Mouse (Mus musculus) spleen, postnatal 36 days (tissue): ENCODE data around the gene Hdac4.

Source experiments
- DNase-seq, 2 experiments: peaks; one replicate each; pipeline ENCODE4 v3.0.0; 2022; ENCODE audit warnings: low spot score in 2 of 2, mixed read lengths in 1 of 2

Gene Hdac4

DNA sequence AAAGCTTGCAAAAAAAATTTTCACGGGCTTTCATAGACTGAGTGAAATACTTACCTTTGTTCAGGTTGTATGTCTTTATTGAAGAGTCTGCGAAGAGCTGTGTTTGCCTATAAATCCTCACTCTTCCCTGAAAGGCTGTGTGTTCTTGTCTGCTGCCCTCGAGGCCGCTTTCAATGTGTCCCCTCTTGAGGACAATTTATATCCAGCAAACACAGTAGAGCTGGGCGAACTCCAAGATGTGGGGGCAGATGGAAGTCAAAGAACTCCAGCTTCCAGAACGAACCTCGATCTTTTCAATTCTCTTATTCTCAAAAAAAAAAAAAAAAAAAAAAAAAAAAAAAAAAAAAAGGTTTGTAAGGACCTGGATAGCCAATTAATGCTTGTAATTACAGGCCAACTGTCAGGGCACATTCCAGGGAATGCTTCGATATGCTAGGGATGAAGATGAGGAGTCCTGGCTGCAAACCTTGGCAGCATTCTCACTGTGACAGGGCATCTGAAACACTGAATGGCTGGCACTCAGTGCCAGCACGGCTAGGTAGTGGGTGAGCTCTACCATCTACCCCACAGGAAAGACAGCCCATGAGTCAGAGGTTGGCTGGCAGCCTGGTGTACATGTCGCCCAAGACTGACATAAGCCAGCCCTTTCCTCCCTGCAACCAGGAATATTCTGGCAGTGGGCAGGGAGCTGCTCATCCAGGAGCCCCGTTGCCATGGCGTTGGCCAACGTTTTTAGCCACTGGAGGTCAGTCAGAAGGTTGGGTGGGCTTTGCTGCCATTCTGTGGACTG is at the start of gene Hdac4:
Gene Hdac4 (minus strand): TSS at position 340 of the 790 bp plus-strand sequence.
- DNase-seq, result no peak

DNA sequence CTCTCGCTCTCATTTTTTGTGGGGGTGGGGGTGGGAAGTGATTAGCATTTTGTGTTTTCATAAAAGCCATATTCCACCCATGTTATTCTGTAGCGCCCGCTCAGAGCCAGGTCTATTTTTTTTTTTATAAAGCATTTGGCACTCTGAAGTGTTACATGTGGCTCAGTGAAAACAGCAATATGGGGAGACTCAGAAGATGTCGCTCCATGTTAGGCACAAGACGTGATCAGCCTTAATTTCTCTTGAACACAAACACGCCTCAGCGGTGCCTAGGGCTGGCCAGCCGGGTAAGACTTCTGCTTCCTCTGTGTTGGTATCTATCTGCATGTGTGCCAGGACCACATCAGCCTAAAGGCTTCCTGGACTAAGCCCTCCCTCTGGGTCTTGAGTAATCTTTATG is 48.0 kb upstream of the Hdac4 start:
- DNase-seq, result no peak

DNA sequence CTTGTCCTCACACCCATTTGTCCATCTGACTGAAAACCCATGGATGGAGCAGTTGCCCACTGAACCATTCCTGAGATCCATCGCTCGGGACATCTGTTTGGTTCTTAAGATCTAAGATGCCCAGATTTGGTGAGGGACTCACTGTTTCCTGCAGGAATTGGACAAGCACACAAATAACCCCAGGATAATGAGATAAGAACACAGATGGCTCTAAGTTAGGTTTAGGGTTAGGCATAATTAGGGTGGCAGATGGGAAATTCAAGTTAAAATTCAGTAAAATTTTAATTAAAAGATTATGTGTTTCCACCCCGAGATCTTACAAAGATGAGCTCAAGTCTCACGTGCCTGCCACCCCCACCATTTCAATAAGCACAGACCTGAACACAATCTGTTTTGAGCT is 44.6 kb upstream of the Hdac4 start:
- DNase-seq, result no peak

DNA sequence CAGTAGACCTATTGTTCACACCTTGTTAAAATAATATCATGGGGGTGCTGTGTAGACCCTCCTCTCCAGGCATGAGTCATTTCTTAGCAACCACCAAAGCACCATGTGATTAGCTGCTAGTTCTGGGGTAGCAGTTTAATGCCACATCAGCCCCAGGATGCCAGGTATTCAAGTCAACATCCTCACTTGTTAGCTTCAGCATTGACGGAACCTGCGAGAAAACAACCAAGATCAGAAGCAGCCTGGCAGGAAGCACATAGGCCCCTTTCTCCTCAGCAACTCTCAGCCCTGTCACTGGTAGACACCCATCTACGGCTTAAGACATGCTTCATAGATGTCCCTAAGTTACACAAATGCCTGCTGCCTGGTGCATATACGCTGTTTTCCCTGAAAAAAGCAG is 40.1 kb upstream of the Hdac4 start:
- DNase-seq, result no peak

DNA sequence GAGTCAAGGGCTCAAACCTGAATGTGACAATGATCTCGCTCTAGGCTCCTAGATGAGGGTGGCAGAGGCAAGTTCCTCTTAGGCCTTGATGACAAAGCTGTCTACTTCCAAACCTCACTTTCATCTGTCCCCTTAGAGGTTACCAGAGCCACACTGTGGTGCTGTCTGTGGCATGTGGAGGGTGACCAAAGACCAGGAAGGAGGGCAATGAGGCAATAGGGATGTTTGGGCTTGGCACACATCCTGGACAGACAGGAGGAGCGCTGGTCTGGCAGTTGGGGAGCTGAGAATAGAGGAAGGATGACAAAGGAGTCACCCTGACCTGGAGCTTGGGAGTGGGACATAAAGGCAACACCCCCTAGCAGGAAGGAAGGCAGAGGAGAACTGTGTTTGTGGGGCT is 29.8 kb upstream of the Hdac4 start:
- no peak for DNase-seq

DNA sequence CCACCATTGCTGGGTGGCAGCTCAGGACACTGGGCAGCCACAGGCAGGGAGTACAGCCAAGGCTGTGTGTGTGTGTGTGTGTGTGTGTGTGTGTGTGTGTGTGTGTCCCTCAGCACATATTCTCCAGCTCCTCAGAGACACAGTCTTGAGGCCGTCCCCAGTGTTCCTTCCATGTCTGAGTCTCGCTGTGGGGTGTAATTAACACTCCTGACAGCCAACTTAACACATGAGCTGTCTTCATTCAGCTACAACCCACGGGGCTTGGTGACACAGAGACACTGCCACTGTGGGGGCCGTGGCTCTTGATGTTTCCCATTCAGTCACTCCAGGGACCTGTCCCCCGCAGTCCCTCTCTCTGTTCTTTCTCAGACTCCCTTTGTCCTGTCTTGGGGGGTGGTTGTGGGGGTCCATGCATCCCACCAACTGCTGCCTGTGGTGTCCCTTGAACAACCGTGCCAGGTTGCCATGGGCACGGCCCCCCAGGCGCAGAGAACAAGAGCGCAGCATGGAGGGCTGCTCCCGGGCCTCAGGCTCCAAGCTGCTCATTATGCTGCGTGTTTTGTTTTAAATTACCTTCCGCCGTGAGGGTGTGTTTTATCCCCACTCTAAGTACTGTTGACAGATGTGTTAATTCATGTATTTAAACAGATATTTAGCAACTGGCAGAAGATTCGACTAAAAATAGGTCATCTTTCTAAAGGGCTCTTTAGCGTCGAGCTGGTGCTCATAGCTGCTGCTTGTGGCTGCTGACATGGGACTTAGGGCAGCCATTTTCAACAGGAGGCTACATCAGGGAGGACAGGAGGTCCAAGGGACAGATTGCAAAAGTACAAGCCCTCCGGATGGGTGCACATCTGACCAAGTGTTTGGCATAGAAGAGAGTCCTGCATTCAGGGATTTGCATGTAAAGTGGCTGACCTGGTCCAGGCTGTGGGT is 28.7 kb upstream of the Hdac4 start:
- DNase-seq, result no peak

DNA sequence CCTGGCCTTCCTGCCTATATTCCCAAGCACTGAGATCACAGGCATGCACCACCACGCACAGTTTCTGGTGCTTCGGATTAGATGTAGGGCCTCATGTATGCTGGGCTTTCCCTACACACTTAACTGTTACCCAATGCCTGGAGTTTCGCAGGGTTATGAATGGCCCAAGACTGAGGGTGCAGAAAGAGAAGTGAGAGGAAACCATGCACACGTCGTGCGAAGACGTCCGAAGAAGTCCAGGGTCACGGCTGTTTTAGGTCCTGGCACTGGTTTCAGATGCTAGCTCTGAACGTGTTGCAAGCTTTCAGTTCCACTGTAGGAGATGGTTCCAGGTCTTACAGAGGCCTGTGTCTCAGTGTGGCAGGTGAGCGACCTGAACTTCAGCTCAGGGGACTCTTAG is 21.2 kb upstream of the Hdac4 start:
- peak in 1 of 2 experiments; percentile 31 for DNase-seq

DNA sequence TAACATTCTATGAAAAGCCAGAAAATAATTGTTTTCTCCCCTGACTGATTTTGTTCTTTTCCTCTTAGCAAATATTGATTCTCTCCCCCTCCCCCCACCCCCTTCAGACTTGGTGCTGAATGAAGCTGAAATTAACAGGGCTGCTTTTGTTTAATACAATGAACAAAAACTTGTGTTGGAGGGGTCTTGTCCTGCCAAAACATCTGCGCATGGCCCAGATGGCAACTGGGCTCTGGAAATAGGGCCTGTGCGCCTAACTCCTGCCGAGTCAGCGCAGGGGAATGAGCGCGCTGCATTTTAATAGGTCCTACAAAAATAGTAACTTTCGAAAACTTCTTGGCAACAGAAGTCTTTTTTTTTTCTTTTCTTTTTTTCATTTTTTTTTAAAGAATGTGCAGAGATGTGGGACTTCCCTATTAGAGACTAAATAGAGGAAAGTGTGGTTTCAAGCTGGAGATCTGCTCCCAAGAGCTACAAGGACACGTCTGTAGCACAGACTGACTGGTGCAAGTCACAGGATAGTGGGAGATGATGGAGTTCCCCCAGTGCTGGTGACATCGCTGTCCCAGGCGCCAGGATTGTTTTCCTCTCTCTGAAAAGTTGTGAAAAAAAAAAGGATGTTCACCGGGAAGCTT is 20.6 kb upstream of the Hdac4 start:
- DNase-seq, result no peak

DNA sequence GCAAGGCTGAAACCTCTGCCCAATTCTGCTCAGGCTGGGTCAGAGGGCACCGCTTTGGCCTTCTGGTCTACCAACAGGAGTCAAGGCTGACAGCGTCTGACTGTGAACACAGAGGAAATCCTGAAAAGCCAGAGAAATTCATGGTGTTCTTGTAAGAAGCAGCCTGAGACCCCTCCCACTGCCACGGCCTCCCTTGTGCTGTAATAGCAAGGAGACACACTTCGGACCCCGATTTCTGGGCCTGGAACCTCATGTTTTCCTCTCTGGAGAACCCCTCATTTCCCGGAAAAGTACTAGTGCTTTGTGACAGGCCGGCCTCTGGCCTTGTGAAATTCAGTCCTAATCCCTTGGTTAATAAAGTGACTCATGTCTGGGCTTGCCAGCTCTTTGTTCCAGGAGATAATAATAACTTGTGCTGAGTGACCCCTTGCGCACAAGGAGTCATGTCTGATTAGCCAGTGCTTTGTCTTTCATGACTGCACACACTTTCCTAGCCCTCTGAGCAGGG is 19.7 kb upstream of the Hdac4 start:
- DNase-seq, result no peak

DNA sequence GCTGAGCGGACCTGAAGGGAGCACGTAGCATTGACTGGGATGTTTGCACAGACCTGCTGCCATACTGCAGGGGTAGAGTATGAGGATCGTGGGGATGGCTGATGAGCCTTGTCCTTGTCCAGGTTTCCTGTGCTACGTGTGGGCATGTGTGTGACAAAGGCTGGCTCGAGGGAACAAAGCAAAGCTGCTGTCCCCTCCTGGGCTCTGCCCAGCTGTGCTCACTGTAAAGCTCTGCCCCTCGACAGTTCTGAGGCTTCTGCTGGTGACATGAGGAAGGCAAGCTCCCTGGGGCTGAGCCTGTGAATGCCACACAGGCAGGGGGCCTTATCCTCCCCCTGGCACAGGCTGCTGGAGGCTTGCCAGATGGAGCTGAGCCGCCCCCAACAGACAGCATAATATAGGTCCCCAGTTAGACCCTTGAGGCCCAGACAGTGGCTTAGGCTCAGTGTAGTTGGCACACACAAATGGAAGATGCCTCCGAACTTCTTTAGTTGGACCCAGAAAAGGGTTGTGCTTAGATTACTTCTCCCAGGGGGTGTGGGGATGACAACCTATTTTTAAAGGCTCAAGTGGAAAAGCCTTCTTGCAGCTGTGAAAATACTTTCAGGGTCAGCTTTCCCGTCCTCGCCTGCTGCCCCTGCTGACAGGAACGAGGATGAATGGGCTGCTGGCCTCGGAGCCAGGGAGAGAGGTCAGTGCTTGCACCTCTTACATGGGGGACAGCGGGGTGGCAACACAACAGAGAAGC is 16.7 kb upstream of the Hdac4 start:
- DNase-seq, result no peak

DNA sequence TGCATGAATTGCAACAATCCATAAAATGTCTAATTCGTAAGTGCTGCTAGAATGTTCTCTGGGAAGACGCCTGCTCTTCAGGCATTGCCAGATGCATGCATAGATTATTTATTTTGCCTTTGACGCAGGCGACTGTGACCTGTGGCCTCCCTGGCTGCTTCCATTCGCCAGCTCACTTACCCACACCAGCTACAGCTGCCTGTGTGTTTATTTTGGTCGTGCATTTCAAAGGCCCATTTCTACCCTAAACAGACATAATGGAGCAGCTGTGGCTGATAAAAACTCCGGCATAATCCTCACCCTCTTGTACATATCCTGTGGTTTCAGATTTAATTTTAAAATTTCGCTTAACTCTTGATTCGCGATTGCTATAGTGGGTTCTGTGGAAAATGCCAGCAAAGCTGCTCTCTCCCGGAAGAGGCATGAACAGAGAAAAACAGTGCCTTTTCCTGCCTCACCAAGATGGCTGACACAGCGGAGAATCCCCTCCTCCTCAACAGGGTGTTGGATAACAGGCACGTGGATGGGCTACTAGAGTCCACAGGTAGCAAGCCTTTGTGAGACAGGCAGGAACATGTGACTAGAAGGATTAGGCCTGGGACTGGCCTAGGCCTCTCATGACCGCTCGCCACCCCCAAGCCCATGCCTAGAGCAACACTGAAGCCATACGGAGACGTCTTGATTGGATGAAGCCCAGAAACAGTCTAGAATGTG is 7.3 kb upstream of the Hdac4 start:
- DNase-seq, result no peak

DNA sequence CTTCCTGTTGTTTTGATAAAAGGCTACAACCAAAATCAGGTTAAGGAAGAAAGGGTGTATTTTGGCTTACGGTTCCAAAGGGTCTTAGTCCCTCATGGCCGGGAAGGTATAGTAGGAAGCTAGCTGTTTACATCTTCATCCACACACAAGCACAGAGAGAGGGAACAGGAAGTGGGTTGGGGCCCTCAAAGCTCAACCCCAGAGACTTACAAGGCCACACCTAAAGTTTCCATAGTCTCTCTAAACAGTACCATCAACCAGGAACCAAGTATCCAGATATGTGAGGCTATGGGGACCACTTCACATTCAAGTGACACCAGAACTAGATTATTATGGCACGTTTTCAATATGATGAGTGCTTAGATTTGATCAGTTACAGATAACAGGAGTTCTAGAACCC is 5.0 kb downstream of the Hdac4 start:
- DNase-seq, result no peak

DNA sequence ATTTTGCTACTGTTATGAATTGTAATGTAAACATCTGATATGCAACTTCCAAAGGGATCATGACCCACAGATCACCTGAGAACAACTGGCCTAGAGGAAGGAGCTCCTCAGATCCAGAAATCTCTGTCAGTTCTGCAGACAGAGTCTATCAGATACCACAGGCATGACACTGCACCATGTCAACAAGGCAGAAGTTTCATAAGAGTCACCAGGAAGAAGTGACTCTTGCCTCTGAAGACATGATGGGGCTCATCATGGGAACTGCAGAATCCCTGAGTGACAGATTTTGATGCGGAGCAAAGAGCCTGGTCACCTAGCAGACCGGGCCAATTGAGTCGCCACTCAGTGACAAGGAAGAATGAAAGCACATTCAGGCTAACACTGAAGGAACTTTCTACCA is 8.4 kb downstream of the Hdac4 start:
- DNase-seq, result no peak

DNA sequence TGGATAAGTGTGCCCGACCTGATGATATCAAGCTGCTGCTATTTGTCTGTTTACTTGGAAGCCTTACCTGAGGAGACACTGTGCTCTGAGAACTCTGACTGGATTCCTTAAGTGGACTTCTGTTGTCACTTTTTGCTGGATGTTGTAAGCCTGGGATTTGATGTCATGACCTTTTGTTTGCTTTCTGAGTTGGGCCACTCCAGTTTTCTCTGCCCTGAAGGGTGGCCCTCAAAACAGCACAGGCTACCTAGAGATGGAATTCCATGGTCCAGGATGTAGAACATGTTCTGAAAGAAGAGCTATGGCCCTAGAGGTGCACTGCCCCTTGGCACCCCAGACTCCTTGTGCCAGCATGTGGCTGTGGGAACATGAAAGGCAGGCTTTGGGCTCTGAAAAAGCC is 10.9 kb downstream of the Hdac4 start:
- no peak for DNase-seq

DNA sequence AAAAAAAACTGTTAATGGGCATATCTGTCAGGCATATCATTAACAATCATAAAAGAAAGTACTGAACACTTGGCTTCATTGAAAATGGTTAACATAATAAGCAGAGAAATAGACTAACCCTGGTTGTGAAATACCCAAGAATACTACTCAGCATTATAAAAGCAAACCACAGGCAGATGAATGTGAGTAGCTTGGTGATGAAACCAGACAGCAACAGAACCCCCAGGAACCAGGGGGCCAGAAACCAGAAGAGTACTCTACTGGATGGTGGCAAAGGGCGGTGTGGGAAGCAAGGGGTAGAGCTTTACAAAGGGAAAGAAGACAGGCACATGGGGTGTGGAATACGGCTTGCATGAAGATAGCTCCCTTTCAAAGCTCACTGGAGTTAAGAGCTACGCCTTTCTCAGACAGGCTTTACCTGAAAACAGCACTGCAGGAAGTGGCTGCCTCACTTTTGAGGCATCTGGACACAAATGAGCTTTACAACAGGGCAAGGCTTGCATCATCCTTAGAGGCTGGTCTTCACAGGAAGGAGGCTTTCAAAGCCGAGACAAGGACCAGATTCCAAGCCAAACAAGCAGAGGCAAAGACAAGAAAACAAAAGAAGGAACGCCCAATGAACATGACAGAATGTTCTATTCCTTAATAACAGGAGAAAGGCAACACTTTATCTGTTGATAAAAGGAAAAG is 12.3 kb downstream of the Hdac4 start:
- no peak for DNase-seq

DNA sequence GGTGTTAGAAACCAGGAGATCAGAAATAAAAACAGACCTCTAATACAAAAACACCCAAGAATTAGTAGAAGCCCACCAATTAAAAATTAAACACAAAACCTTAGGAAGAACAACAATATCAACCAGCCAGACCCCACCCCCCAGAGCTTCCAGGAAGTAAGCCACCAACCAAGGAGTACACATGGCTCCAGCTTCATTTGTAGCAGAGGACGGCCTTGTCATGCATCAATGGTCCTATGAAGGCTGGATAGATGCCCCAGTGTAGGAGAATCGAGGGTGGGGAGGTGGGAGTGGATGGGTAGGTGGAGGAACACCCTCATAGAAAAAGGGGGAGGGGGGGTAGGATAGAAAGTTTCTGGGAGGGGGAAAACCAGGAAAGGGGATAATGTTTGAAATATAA is 13.5 kb downstream of the Hdac4 start:
- no peak for DNase-seq

DNA sequence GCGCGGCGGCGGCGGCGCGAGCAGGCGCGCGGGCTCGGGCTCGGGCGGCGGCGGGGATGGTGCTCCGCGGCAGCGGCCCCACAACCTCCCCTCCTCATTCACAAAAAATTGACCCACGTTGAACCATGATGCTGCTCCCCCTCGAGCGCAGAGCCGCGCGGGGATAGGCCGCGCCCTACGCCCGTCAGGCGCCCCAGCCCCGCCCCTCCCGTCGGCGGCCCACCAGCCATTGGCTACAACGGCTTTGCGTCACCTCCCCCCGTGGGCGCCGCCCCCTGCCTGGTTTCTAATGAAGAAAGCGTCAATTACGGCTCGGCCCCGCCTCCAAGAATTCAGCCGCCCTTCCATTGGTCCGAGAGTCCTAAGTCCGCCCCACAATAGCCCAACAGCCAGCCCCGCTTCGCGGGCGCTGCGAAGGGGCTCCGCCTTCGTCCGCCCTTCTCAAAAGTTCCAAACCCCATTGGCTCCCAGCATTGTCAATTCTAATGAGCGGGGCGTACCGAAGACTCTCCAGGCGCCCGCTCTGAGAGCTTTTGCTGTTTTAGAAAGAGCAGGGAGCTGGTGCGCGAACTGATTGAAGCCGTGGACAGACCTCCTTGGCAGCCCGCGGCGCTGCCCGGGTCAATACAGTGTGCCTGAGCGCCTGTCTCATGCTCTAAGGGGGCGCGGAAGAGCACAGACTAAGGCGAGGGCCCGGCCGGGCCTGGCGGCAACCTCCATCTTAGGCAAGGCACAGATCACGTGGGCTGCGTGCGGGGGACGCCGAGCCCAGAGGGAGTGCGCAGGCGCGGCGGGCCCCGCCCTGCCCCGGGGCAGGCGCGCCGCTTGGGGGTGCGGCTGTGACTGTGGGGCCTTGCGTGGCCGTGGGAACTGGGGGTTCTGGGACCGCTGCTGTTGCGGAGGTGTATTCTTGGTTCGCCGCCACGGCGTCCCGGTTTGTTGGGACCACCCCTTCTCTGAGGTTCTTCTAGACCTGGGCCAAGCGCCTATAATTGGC is 15.1 kb downstream of the Hdac4 start:
- DNase-seq, result peak; percentile 100

DNA sequence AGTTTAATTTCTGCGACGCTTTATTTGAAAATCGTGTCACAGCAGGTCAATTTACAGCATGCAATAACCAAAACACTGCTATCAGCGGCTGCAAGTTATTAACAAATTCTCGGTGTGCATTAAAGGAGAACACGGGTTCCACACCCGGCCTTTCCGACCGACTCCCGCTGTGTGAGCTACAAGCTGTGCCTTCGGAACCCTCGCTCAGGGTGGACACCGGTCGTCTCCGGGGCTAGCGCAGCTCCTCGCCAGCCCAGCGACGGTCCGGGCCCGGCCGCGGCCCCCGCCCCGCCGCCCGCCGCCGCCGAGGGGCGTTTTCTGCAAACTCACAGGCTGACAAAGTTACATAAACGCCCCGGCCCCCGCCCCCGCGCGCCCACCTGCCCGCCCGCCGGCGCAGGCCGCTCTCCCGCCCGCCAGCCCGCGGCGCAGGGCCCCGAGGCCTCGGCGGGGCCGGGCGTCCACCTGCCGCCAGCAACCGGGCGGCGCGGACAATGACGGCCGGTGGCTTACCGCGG is 16.0 kb downstream of the Hdac4 start:
- peak; percentile 24 to 37 for DNase-seq

DNA sequence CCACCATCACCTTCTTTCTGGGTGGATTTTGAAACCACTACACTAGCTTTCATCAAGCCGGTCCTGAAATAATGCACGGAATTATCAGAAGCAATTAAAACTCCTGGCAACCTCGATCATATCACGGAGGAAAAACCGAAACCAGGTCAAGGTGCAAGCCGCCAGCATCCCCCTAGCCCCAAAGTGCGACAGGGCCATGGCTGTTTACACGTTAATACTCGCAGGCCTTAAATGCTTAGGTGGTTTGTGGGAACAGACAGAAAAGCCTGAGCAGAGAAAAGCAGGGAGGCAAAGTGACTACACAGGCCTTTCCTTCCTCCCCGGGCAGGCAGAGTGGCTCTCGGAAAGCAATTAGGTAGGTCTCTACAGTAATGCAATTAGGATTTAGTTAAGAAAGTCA is 16.4 kb downstream of the Hdac4 start:
- DNase-seq, result peak in 1 of 2 experiments; percentile 8
